Mouse (Mus musculus) kidney, postnatal 4 days (tissue): ENCODE measurements at regions not wholly inside any gene's neighbourhood (a gene's known extent, or its start where the extent isn't known, plus 50 kb on each side); places are given as distances from the start of the nearest gene placed in this dataset.
"Not testable (repeated sequence)": the region's sequence is repeated elsewhere in the genome, so short reads cannot be mapped to it uniquely, and the experiment has no call there.

Experiments
- DNase-seq, 2 experiments: peaks; one replicate each; pipeline ENCODE4 v3.0.0; 2021; ENCODE audit warnings: mixed read lengths in 2 of 2

DNA sequence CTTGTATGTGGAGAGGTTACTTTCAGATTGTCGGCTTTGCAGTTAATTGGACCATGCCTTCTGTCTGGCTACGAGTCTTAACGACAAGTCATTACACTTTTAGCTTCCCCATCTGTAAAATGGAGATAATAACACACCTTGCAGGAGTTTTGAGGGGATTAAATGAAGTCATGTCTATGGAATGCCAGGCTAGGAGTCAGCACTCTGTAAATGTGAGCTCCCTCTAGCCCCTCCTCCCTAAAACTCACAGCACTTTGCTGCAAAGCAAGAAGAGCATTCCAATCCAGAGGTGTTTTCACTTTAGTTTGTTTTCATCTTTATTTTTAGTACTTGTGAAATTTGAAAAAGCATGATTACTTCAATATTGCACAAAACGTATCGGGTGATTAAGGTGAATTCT, 287.7 kb upstream of the Maf start:
- DNase-seq = no peak

DNA sequence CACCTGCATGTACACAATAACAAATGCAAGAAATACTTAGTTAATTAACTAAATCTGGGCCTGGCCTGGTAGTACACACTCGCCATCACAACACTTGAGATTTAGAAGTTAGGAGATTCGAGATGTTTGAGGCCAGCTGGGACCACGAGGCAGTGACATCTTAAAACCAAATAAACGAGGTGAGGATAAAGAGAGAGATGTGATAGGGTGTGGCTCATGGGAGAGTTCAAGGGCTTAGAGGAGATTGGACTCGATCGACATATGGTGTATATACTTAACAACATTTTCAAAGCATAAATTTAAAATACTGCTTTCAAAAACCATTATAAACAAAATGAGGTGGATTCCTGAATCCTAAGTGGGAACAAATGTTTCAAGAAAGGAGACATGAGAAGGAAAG, 284.4 kb upstream of the Maf start:
- DNase-seq = no peak

DNA sequence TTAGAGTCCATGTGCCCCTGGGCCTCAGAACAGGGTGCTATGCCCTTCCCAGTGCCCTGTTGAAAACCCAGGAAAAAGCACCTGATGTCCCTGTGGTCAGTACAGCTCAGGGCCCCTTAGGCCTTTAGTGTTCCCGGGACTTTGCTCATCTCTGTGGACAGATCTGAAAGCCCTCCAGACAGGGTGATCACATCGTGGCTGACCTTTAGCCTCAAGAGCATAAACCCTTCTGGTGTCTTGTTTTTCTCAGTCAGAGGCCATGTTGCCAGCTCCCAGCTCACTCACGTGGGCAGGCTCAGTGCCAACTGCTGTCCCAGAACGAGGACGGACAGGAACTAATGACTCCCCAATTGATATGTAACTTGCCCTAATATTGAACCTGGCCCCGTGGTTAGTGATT, 275.8 kb upstream of the Maf start:
- DNase-seq = peak; percentile 75 to 85

DNA sequence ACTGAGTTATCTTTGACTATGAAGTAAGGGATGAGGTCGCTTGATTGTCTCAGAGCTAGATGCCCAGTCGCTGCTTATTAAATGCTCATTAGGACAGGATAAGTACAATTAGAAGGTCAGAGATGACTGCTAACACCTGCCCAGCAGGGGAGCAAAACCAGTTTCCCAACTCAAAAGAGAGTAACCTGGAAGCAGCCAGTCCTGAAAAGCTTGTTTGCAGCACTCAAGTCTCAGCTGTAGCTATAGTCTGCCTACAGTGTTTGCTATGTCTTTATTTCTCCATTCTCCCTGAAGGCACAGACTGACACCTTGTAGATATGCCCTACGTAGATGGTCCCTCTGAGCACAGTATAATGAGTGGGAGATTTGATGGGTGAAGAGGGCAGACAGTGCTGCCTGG, 274.7 kb upstream of the Maf start:
- no peak for DNase-seq

GRCm38 (mm10) chr8:115981426-115981825, 273.8 kb upstream of the Maf start:
- peak; percentile 10 to 27 for DNase-seq

- peak in 1 of 2 experiments; percentile 11 for DNase-seq
Measured at GRCm38 (mm10) chr8:115980616-115981015, 273.0 kb upstream of the Maf start.

DNA sequence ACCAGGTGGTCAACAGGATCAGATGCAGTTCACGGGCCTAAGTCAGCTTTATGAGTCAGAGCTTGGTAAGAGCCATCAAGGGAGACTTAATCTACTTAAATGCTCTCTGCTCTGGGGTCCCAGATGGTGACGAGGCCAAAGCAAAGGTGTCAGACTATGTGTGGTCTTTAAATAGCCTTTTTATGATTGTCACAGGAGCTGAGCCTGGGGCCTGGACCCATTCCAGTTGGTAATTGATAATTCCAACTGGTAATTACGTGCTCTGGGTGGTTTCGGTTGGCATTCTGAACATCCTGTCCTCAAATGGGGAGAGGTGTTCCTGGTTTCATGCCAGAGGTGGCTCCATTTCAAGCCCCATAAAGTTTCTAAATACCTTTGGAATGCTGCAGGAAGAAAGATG, 269.6 kb upstream of the Maf start:
- peak; percentile 4 to 10 for DNase-seq

- no peak for DNase-seq
Measured at GRCm38 (mm10) chr8:115974706-115975105, 267.1 kb upstream of the Maf start.

DNA sequence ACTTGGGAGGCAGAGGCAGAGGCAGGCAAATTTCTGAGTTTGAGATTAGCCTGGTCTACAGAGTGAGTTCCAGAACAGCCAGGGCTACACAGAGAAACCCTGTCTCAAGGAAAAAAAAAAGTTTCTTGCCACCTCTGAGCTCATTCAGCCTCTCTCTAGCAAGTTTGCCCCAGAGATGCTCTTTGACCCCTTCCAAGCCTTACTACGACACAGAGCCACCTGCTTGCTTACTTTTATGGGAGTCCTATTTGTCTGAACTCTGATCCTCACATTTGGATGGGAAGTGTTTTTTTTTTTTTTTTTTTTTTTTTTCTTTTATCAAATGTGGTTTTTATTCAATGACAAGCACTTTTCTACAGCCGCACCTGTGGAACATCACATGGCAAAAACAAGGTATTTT, 263.8 kb upstream of the Maf start:
- DNase-seq = not testable (repeated sequence)

DNA sequence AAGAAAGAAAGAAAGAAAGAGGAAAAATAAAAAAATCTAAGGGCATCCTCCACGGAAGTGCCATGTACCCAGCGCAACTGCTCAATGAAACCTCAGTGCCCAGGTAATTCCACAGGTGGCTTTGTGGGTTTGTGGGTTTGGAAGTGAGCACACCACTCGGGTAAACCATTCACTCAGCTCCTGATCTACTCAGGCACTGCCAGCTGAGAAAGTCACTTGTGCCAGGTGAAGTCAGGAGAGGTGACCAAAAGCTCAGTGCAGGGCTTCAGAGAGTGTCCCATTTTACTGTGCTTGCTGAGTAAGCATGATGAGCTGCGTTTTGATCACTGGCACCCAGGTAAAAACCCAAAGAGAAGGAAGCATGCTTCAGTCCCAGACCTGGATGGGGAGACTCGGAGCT, 260.5 kb upstream of the Maf start:
- DNase-seq = no peak

DNA sequence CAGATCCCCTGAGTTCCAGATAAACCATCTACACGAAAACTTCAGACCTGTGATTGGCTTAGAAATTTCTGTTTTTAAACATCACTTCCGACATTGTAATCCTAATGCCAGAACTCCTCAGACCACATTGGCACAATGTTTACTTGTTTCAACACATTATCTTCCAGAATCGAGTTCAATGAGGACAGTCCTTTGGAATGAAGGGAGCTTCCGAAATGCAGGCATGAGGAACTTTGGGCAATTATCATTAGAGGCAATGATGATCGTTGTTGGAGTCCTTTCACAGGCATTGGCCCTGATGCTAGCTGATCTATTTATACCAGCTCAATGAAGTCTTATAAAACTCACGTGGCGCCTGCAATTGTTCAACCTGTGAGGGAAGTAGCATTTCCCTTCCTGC, 258.4 kb upstream of the Maf start:
- DNase-seq = no peak

DNA sequence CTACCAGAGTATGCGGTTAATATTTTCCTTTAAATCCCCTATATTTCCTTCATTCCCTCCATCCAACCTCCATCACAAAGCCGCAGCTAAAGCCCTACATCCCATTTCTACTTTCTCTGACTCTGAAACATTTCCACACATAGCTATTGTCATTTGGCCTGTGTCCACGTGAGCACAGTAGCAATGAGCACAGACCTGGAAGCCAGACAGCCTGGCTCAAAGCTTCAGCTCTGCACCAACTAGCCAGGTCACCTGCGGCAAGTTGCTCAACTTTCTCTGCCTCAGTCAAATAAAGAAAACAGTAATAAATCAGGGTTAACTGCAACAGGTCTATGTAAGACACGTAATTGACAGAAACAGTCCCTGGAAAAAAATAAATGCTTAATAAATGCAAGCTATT, 247.8 kb upstream of the Maf start:
- DNase-seq = no peak

DNA sequence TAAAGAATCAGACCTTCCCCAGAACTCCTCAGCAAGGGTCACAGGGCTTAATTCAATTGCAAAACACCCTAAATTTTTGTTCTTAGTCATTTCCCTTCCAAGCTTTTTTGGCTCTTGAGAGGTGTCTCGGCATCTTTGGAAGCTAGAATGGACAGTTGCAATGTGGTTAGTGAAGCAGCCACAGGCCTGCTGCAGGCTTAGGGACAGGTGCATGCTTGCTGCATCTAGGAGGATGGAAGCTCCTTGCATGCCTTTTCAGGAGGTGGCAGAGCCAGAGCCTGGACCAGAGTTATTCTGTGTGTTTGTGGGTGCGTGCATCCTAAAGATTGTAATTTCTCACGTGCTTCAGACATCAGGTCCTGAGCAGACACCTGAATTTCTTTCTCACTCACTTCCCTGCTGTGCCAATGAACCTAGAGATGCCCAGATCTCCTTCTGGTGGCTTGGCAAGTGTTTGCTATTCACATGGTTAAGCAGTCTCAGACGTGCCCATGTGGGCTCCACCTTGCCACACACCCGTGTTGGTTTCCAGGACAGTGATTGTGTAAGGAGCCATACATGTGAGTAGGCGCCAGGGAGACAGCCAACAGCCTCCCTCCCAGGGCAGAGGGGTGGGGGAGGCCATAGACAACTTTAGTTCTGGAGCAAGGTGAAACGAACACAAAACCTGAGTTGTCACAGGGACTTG, 246.3 kb upstream of the Maf start:
- no peak for DNase-seq

GRCm38 (mm10) chr8:115952496-115952895, 244.9 kb upstream of the Maf start:
- no peak for DNase-seq

GRCm38 (mm10) chr8:115948916-115949315, 241.3 kb upstream of the Maf start:
- no peak for DNase-seq

DNA sequence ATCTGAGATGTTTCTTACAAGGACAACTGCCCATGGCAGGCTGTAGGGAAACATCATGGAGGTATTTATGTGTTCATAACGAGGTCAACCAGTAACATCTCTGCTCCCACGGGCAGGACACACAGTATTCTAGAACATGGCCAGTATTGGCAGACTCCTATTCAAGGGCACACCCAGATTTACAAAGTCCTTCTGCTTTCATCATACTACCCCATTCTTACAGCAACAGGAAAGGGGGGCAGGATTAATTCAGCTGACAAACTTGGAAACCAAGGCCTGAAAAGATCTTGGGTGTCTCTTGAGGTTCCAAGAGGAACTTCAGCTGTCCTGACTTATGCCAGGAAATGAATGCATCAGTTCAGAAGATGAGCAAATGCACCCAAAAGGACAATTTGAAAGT, 240.4 kb upstream of the Maf start:
- DNase-seq = no peak

GRCm38 (mm10) chr8:115942731-115943509, 235.3 kb upstream of the Maf start:
- DNase-seq = peak; percentile 60 to 72

DNA sequence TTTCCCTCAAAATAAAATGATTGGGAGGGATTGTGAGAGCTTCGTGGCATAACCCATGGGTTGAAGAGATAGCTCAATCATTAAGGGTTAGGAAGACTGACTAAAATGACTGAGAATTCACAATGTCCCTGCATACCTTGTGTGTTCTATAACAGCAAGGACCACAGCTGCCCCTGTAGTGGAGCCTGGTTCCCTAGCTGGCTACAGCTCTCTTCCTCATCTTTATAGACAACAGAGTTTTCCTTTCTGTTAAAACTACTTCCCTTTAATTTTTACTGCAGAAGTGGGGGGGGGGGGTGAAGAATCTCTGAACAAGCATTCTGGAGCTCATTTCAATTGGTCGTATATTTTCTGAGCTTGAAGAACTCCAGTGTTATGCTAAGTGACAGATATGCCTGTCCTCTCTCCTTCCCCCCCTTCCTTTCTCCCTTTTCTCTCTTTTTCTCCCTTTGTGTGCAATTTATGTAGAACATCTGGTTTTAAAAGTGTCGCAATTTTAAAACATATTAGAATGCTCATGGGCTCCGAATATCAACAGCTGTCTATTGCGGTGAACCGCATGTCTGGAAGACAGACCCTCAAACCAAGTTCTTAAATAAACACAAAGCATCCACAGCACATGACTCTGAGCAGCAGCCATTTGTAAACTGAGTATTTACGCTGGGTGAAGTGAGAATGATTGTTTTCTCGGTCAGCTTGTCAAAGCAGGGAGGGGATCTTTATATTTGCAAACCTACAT, 222.0 kb upstream of the Maf start:
- peak; percentile 9 to 17 for DNase-seq

- DNase-seq = no peak
Measured at GRCm38 (mm10) chr8:115921889-115922288, 214.3 kb upstream of the Maf start.

GRCm38 (mm10) chr8:115906650-115907049, 199.1 kb upstream of the Maf start:
- DNase-seq = no peak

- peak; percentile 8 to 12 for DNase-seq
Measured at GRCm38 (mm10) chr8:115903853-115904420, 196.3 kb upstream of the Maf start.

DNA sequence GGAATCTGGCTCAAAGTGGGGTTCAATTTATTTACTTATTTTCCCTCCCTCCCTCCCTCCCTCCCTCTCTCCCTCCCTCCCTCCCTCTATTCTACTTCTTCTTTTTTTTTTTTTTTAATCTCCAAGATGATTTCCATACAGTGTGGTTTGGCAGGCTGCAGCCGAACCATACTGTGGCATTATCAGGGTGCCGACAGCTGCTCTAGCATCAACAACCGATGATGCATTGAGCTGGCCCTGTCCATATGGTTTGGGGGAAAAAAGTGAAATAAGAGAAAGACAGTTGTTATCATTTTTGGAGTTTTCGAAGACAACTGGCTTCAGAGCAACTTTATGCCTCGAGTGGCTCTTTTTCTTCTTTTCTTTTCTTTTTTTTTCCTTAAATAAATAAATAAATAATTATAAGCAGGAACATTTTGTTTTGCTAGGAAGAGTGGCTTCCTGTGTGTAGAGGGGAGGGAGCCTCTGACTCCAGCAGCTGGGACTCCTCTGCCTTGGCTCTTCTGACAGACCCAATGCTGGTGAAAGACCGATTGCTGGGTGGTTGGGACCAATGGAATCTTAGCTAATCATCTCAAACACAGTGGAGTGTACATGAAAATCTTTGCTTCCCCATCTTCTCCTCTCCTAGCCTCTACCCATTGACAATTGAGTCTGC, 190.1 kb upstream of the Maf start:
- peak; percentile 46 to 60 for DNase-seq

- DNase-seq = no peak
Measured at GRCm38 (mm10) chr8:115897086-115897485, 189.5 kb upstream of the Maf start.
